Mouse (Mus musculus): ENCODE results near the gene Lpcat3. TPM values are rescaled to one million over a fixed set of nuclear protein-coding genes. Genes with fewer than 3 reads are reported as not detected.
"Not testable (repeated sequence)": the region's sequence is repeated elsewhere in the genome, so short reads cannot be mapped to it uniquely, and the experiment has no call there.

Gene Lpcat3
- polyA plus RNA-seq (2015; fragmentation: Nextera tagmentation; extraction: Ambion mirVana): 35.9 and 36.7 TPM in 2 replicates

DNA sequence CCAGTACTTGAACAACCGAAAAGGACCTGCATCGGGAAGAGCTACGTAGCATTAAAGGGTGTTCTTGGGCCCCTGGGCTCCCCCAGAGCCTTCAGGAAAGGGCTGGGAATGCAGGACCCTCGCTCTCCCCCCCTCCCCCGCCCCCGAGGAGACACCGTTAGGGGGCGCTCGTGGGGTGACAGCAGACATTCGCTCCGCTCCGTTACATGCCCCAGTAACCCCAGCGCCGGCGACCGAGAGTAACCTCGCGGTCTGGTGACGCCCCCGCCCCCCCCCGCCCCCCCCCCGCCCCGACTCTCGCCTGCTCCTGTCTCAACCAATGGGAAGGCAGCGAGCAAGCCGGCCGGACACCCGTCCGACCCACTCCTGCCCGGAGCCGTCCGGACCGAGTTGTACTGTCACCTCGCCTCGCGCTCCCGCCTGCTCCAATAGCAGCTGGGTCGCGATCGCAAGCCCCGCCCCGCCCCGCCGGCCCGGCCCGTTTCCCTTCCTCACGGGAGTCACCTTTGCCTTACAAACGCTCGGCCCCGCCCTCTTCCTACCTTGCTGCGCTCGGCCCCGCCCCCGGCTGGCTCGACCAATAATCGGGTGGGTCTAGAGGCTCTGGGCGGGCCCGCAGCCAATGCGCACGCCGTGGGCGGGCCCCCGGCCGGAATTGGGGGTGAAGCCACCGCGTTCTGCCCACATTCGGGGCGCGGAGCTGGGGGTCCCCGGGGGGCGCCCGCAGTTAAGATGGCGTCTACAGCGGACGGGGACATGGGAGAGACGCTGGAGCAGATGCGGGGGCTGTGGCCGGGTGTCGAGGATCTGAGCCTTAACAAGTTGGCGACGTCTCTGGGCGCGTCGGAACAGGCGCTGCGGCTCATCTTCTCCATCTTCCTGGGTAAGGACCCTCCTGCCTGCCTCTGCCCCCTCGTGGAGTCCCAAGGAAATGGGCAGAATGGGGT, at the start of gene Lpcat3:
Gene Lpcat3 (plus strand): TSS at position 551 of the 947 bp plus-strand sequence.
- peak; percentile 96 for ATAC-seq
- H3K9ac ChIP-seq (replicated peaks; ENCODE audit: low read depth, low read length): peak within 1 kb of the TSS; percentile 72
- no peaks in the 10 kb centered on the region for H3K27me3 ChIP-seq (replicated peaks; ENCODE audit: control insufficient read depth, insufficient read depth, low read length)
- peak within 1 kb of the TSS; percentile 64 for H3K4me2 ChIP-seq (ENCODE audit: low read length)
- under 1% methylated on average over 69 of the region's 87 CpGs for WGBS
- H3K4me1 ChIP-seq (replicated peaks; ENCODE audit: control insufficient read depth, insufficient read depth, low read length): peaks cover 12% of the 10 kb centered on the region
- H3K9me3 ChIP-seq (ENCODE audit: control insufficient read depth, low read length): no peaks in the 10 kb centered on the region
- H3K27ac ChIP-seq (ENCODE audit: low read length): peak within 1 kb of the TSS; percentile 66
- no peaks in the 10 kb centered on the region for H3K36me3 ChIP-seq (ENCODE audit: control insufficient read depth, insufficient read depth)
- peak within 1 kb of the TSS; percentile 72 for H3K4me3 ChIP-seq (replicated peaks; ENCODE audit: low read length)

GRCm38 (mm10) chr6:124625612-124626011, 37.2 kb upstream of the Lpcat3 start:
- H3K4me1 ChIP-seq (replicated peaks; ENCODE audit: control insufficient read depth, insufficient read depth, low read length): no peaks in the 10 kb centered on the region
- no peak for ATAC-seq
- no peaks in the 10 kb centered on the region for H3K36me3 ChIP-seq (ENCODE audit: control insufficient read depth, insufficient read depth)
- no peak overlapping the region for H3K4me2 ChIP-seq (ENCODE audit: low read length)
- no peaks in the 10 kb centered on the region for H3K27me3 ChIP-seq (replicated peaks; ENCODE audit: control insufficient read depth, insufficient read depth, low read length)
- 91% methylated on average over 13 of the region's 13 CpGs for WGBS
- H3K27ac ChIP-seq (ENCODE audit: low read length): no peak overlapping the region
- H3K9ac ChIP-seq (replicated peaks; ENCODE audit: low read depth, low read length): no peak overlapping the region
- no peak overlapping the region for H3K4me3 ChIP-seq (replicated peaks; ENCODE audit: low read length)
- no peaks in the 10 kb centered on the region for H3K9me3 ChIP-seq (ENCODE audit: control insufficient read depth, low read length)

DNA sequence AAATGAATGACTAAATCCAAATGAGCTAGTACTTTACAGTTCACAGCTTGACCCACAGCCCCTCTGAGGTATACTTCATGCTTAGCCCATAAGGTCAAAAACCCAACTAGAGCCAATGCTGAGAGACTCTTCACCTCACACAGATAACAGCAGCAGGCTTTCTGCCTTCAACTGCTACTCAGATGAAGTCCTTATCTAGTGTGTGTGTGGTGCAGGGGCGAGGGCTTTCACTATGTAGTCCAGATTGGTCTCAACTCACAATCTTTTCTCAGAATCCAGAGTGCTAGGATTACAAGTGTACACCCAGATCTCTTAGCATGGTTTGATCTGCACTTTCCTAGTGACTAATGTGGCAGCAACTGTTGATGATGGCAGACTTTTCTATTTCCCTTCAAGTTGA, 36.6 kb upstream of the Lpcat3 start:
- not testable (repeated sequence) for ATAC-seq; H3K4me2 ChIP-seq (ENCODE audit: low read length)
- 46% methylated on average over 1 of the region's 1 CpGs for WGBS

GRCm38 (mm10) chr6:124630763-124631162, 32.1 kb upstream of the Lpcat3 start:
- Histone ChIP-seq H3K9ac (replicated peaks; ENCODE audit: low read depth, low read length) (no peak overlapping the region), H3K27ac (ENCODE audit: low read length) (no peak overlapping the region), H3K9me3 (ENCODE audit: control insufficient read depth, low read length) (no peaks in the 10 kb centered on the region), H3K4me3 (replicated peaks; ENCODE audit: low read length) (no peak overlapping the region), H3K27me3 (replicated peaks; ENCODE audit: control insufficient read depth, insufficient read depth, low read length) (no peaks in the 10 kb centered on the region), H3K4me1 (replicated peaks; ENCODE audit: control insufficient read depth, insufficient read depth, low read length) (no peaks in the 10 kb centered on the region), H3K36me3 (ENCODE audit: control insufficient read depth, insufficient read depth) (no peaks in the 10 kb centered on the region), H3K4me2 (ENCODE audit: low read length) (no peak overlapping the region)
- 95% methylated on average over 4 of the region's 4 CpGs for WGBS
- no peak for ATAC-seq

More for the DNA sequence above, 36.6 kb upstream of the Lpcat3 start:
- not testable (repeated sequence) for H3K36me3 ChIP-seq (ENCODE audit: control insufficient read depth, insufficient read depth); H3K27me3 ChIP-seq (replicated peaks; ENCODE audit: control insufficient read depth, insufficient read depth, low read length); H3K9me3 ChIP-seq (ENCODE audit: control insufficient read depth, low read length); H3K4me3 ChIP-seq (replicated peaks; ENCODE audit: low read length); H3K4me1 ChIP-seq (replicated peaks; ENCODE audit: control insufficient read depth, insufficient read depth, low read length); H3K9ac ChIP-seq (replicated peaks; ENCODE audit: low read depth, low read length); H3K27ac ChIP-seq (ENCODE audit: low read length)

GRCm38 (mm10) chr6:124635985-124636384, 26.8 kb upstream of the Lpcat3 start, which contains the start of gene C1s2:
Gene C1s2, minus strand, starts transcription at chr6:124636085.
- H3K36me3 ChIP-seq (ENCODE audit: control insufficient read depth, insufficient read depth); ATAC-seq; H3K27ac ChIP-seq (ENCODE audit: low read length); H3K9ac ChIP-seq (replicated peaks; ENCODE audit: low read depth, low read length); H3K9me3 ChIP-seq (ENCODE audit: control insufficient read depth, low read length); H3K4me1 ChIP-seq (replicated peaks; ENCODE audit: control insufficient read depth, insufficient read depth, low read length); H3K4me2 ChIP-seq (ENCODE audit: low read length); H3K27me3 ChIP-seq (replicated peaks; ENCODE audit: control insufficient read depth, insufficient read depth, low read length); H3K4me3 ChIP-seq (replicated peaks; ENCODE audit: low read length): not testable (repeated sequence)
- 82% methylated on average over 2 of the region's 2 CpGs for WGBS

DNA sequence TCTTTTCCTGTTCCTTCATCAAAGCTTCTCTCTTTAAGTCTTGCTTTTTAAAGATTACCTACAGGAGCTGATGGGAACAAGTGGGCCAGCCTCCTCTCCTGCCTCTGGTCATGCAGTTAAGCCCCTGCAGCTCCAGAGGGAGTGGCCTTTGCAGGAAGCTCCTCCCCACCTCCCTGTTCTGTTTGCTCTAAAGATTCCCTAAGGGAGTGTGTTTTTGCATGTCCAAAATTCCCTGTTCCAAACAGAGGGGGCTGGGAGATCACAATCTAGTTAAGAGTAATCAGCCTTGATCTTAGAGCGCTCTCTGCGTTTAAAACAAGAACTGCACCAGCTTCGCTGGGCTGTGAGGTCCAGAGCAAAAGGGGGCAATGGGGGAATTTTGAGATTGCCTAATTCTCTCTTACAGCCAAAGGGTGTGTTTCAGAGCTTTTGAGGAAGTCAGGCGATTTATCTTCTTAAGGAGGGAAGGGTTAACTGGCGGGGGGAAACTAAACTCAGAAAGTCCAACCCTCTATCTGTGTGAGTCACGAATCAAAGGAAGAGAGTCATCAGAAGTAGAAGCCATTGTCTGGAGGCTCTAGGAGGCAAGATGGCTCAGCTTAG, 25.9 kb upstream of the Lpcat3 start:
- WGBS: 40% methylated on average over 6 of the region's 6 CpGs
- H3K9me3 ChIP-seq (ENCODE audit: control insufficient read depth, low read length); H3K27ac ChIP-seq (ENCODE audit: low read length); H3K36me3 ChIP-seq (ENCODE audit: control insufficient read depth, insufficient read depth); H3K4me3 ChIP-seq (replicated peaks; ENCODE audit: low read length); H3K27me3 ChIP-seq (replicated peaks; ENCODE audit: control insufficient read depth, insufficient read depth, low read length); ATAC-seq; H3K9ac ChIP-seq (replicated peaks; ENCODE audit: low read depth, low read length); H3K4me1 ChIP-seq (replicated peaks; ENCODE audit: control insufficient read depth, insufficient read depth, low read length); H3K4me2 ChIP-seq (ENCODE audit: low read length): not testable (repeated sequence)

DNA sequence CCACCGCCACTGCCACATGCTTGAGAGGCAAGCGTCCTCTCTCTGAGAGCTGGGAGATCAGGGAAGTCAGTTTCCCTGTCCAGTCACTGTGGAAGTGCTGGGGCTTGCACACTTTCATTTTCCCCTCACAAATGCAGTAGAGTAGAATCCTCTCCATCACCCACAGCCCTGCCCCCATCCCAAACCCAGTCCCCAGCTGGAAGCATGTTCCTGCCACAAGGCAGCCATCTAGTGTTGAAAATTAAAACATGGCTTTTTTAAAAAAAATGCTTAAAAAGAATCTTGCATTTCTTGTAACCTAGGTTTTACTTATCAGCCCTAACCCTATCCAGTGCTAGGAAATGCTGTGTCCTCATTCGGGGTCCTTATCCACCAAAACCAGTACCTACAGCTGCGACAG, 22.8 kb upstream of the Lpcat3 start:
- no peak for ATAC-seq

DNA sequence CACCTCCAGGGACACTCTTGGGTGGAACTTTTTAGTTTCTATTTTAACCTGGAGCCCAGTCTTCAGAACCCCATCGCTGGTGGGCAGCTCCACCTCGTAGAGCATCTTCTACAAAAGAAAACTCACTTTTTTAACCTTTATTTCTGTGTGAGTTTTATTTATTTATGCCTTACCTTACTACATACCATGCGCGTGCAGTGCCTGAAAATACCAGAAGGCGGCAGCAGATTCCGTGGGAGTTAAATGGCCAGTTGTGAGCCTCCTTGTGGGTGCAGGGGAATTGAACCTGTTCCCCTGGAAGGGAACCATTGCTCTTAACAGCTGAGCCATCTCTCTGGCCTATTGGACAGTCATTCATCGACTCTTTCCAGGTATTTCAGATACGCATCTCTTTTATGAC, 21.8 kb upstream of the Lpcat3 start:
- Histone ChIP-seq H3K9me3 (ENCODE audit: control insufficient read depth, low read length) (no peaks in the 10 kb centered on the region), H3K27me3 (replicated peaks; ENCODE audit: control insufficient read depth, insufficient read depth, low read length) (no peaks in the 10 kb centered on the region), H3K9ac (replicated peaks; ENCODE audit: low read depth, low read length) (no peak overlapping the region), H3K27ac (ENCODE audit: low read length) (no peak overlapping the region), H3K4me3 (replicated peaks; ENCODE audit: low read length) (no peak overlapping the region), H3K4me2 (ENCODE audit: low read length) (no peak overlapping the region), H3K36me3 (ENCODE audit: control insufficient read depth, insufficient read depth) (no peaks in the 10 kb centered on the region), H3K4me1 (replicated peaks; ENCODE audit: control insufficient read depth, insufficient read depth, low read length) (no peaks in the 10 kb centered on the region)
- no peak for ATAC-seq
- WGBS: 41% methylated on average over 8 of the region's 8 CpGs

More for the DNA sequence above, 22.8 kb upstream of the Lpcat3 start:
- Histone ChIP-seq H3K4me3 (replicated peaks; ENCODE audit: low read length) (no peak overlapping the region), H3K9ac (replicated peaks; ENCODE audit: low read depth, low read length) (no peak overlapping the region), H3K4me2 (ENCODE audit: low read length) (no peak overlapping the region), H3K4me1 (replicated peaks; ENCODE audit: control insufficient read depth, insufficient read depth, low read length) (no peaks in the 10 kb centered on the region), H3K27ac (ENCODE audit: low read length) (no peak overlapping the region), H3K9me3 (ENCODE audit: control insufficient read depth, low read length) (no peaks in the 10 kb centered on the region), H3K27me3 (replicated peaks; ENCODE audit: control insufficient read depth, insufficient read depth, low read length) (no peaks in the 10 kb centered on the region), H3K36me3 (ENCODE audit: control insufficient read depth, insufficient read depth) (no peaks in the 10 kb centered on the region)
- 81% methylated on average over 3 of the region's 4 CpGs for WGBS

GRCm38 (mm10) chr6:124646394-124646793, 16.4 kb upstream of the Lpcat3 start:
- Histone ChIP-seq H3K9me3 (ENCODE audit: control insufficient read depth, low read length) (no peaks in the 10 kb centered on the region), H3K27me3 (replicated peaks; ENCODE audit: control insufficient read depth, insufficient read depth, low read length) (no peaks in the 10 kb centered on the region), H3K4me1 (replicated peaks; ENCODE audit: control insufficient read depth, insufficient read depth, low read length) (no peaks in the 10 kb centered on the region), H3K4me2 (ENCODE audit: low read length) (no peak overlapping the region), H3K36me3 (ENCODE audit: control insufficient read depth, insufficient read depth) (no peaks in the 10 kb centered on the region), H3K9ac (replicated peaks; ENCODE audit: low read depth, low read length) (no peak overlapping the region), H3K4me3 (replicated peaks; ENCODE audit: low read length) (no peak overlapping the region), H3K27ac (ENCODE audit: low read length) (no peak overlapping the region)
- ATAC-seq: no peak
- 64% methylated on average over 1 of the region's 1 CpGs for WGBS
